Mouse (Mus musculus): ENCODE results near the gene Rpusd4.

Rpusd4 gene

GRCm38 (mm10) chr9:35267146-35267975 is at the start of gene Rpusd4, which contains the start of gene Fam118b:
Gene Rpusd4 (plus strand): TSS chr9:35267865.
Gene Fam118b (minus strand): TSS chr9:35267805.
- DNase-seq (ENCODE audit: low read depth, low spot score) = peak; percentile 95

- no peak for DNase-seq (ENCODE audit: low read depth, low spot score)
Observed at GRCm38 (mm10) chr9:35217963-35218362, 49.7 kb upstream of the Rpusd4 start.

- peak; percentile 52 for DNase-seq (ENCODE audit: low read depth, low spot score)
Observed at GRCm38 (mm10) chr9:35223466-35223865, 44.2 kb upstream of the Rpusd4 start.

- DNase-seq (ENCODE audit: low read depth, low spot score) = no peak
Observed at GRCm38 (mm10) chr9:35228671-35229070, 39.0 kb upstream of the Rpusd4 start.

- no peak for DNase-seq (ENCODE audit: low read depth, low spot score)
Observed at GRCm38 (mm10) chr9:35235996-35236395, 31.7 kb upstream of the Rpusd4 start.

- no peak for DNase-seq (ENCODE audit: low read depth, low spot score)
Observed at GRCm38 (mm10) chr9:35238371-35238770, 29.3 kb upstream of the Rpusd4 start.

- no peak for DNase-seq (ENCODE audit: low read depth, low spot score)
Observed at GRCm38 (mm10) chr9:35238915-35239571, 28.6 kb upstream of the Rpusd4 start.

GRCm38 (mm10) chr9:35239734-35240133 is 27.9 kb upstream of the Rpusd4 start:
- no peak for DNase-seq (ENCODE audit: low read depth, low spot score)

GRCm38 (mm10) chr9:35247405-35247804 is 20.3 kb upstream of the Rpusd4 start:
- no peak for DNase-seq (ENCODE audit: low read depth, low spot score)

GRCm38 (mm10) chr9:35249476-35249875 is 18.2 kb upstream of the Rpusd4 start:
- no peak for DNase-seq (ENCODE audit: low read depth, low spot score)

GRCm38 (mm10) chr9:35257365-35257764 is 10.3 kb upstream of the Rpusd4 start:
- no peak for DNase-seq (ENCODE audit: low read depth, low spot score)

GRCm38 (mm10) chr9:35262418-35262817 is 5.2 kb upstream of the Rpusd4 start:
- no peak for DNase-seq (ENCODE audit: low read depth, low spot score)

GRCm38 (mm10) chr9:35263431-35263830 is 4.2 kb upstream of the Rpusd4 start:
- no peak for DNase-seq (ENCODE audit: low read depth, low spot score)

GRCm38 (mm10) chr9:35264509-35264908 is 3.2 kb upstream of the Rpusd4 start:
- no peak for DNase-seq (ENCODE audit: low read depth, low spot score)

- peak; percentile 21 for DNase-seq (ENCODE audit: low read depth, low spot score)
Observed at GRCm38 (mm10) chr9:35267976-35268715, 481 bp downstream of the Rpusd4 start.

- DNase-seq (ENCODE audit: low read depth, low spot score) = no peak
Observed at GRCm38 (mm10) chr9:35277855-35278365, 10.2 kb downstream of the Rpusd4 start.

- DNase-seq (ENCODE audit: low read depth, low spot score) = no peak
Observed at GRCm38 (mm10) chr9:35278451-35278850, 10.8 kb downstream of the Rpusd4 start.

- peak; percentile 55 for DNase-seq (ENCODE audit: low read depth, low spot score)
Observed at GRCm38 (mm10) chr9:35282006-35282850, 14.6 kb downstream of the Rpusd4 start.

GRCm38 (mm10) chr9:35282851-35283200 is 15.2 kb downstream of the Rpusd4 start:
- no peak for DNase-seq (ENCODE audit: low read depth, low spot score)

GRCm38 (mm10) chr9:35283415-35284069 is 15.9 kb downstream of the Rpusd4 start:
- DNase-seq (ENCODE audit: low read depth, low spot score) = no peak

GRCm38 (mm10) chr9:35284351-35284750 is 16.7 kb downstream of the Rpusd4 start:
- DNase-seq (ENCODE audit: low read depth, low spot score) = no peak

Data from ES-CJ7 (cell line).